Mouse (Mus musculus) testis, adult 2 months (tissue): Measurements from ENCODE around the gene Cdc42se1.

Experiments used
- CTCF ChIP-seq: fragments of 200-500 bp; IDR thresholded peaks from 2 replicates; pipeline ENCODE4 v1.5.1; 2012; ENCODE audit warnings: low read depth, mild to moderate bottlenecking, inconsistent platforms, low read length, moderate library complexity; ENCODE audit not compliant: control insufficient read depth, insufficient read depth, insufficient replicate concordance
- POLR2A ChIP-seq: fragments of 200-500 bp; IDR thresholded peaks from 2 replicates; pipeline ENCODE4 v1.6.1; 2012; ENCODE audit warnings: low read depth, mild to moderate bottlenecking, inconsistent platforms, low read length, moderate library complexity; ENCODE audit not compliant: control insufficient read depth

GRCm38 (mm10) chr3:95285390-95285789 is 56.9 kb downstream of the Cdc42se1 start:
- TF ChIP-seq CTCF (no peak), POLR2A (no peak)
